Mouse (Mus musculus) stomach, postnatal 0 days (tissue): ENCODE data around the gene Cdcp1. TPM values are rescaled to one million over a fixed set of nuclear protein-coding genes. Genes with fewer than 3 reads are reported as not detected.

Source experiments
- ATAC-seq: fragments of 200-750 bp; cut with Nextera tagmentation; 2 replicates; pipeline ENCODE4 v1.8.0; 2017; ENCODE audit not compliant: low FRiP score, low TSS enrichment
- DNase-seq: peaks from one replicate; pipeline ENCODE4 v3.0.0-alpha.2; 2016; ENCODE audit warnings: low spot score
- H3K27ac ChIP-seq: fragments of 300-500 bp; sonication (generic); replicated peaks from 2 replicates; pipeline ENCODE4 v1.5.1; 2014; ENCODE audit warnings: mild to moderate bottlenecking, control low read depth
- H3K27me3 ChIP-seq: fragments of 300-500 bp; sonication (generic); 2 replicates; pipeline ENCODE4 v1.6.1; 2014; ENCODE audit warnings: low read length; ENCODE audit not compliant: control insufficient read depth, insufficient read depth
- H3K36me3 ChIP-seq: fragments of 300-500 bp; sonication (generic); 2 replicates; pipeline ENCODE4 v1.6.1; 2014; ENCODE audit warnings: low read length, mixed read lengths; ENCODE audit not compliant: control insufficient read depth, insufficient read depth
- H3K4me1 ChIP-seq: fragments of 300-500 bp; sonication (generic); replicated peaks from 2 replicates; pipeline ENCODE4 v1.6.1; 2014; ENCODE audit warnings: antibody characterized with exemption; ENCODE audit not compliant: control insufficient read depth, insufficient read depth
- H3K4me2 ChIP-seq: fragments of 300-500 bp; sonication (generic); replicated peaks from 2 replicates; pipeline ENCODE4 v1.6.1; 2014; ENCODE audit warnings: low read depth, mild to moderate bottlenecking, control low read depth, moderate library complexity
- H3K4me3 ChIP-seq: fragments of 300-500 bp; sonication (generic); 2 replicates; pipeline ENCODE4 v1.5.1; 2014; ENCODE audit warnings: low read depth, low read length, control low read depth
- H3K9ac ChIP-seq: fragments of 300-500 bp; sonication (generic); 2 replicates; pipeline ENCODE4 v1.6.1; 2014; ENCODE audit warnings: mild to moderate bottlenecking, low read length, control low read depth, mixed read lengths
- H3K9me3 ChIP-seq: fragments of 300-500 bp; sonication (generic); 2 replicates; pipeline ENCODE4 v1.6.1; 2016; ENCODE audit warnings: low read length; ENCODE audit not compliant: control insufficient read depth
- CTCF ChIP-seq: IDR thresholded peaks from 2 replicates; pipeline ENCODE4 v1.5.1; 2016; ENCODE audit warnings: antibody characterized with exemption, low read depth, mild to moderate bottlenecking, moderate library complexity
- EP300 ChIP-seq: optimal IDR thresholded peaks from 2 replicates; pipeline ENCODE3; 2016; ENCODE audit warnings: antibody characterized with exemption
- WGBS: fragments of 180-500 bp; shearing (Covaris S2); extraction: QIAGEN DNeasy Blood & Tissue Kit; methylation state at CpG from one replicate; pipeline ENCODE4 v1.1.7; 2014; 5-methylcytosine and 5-hydroxymethylcytosine counted together
- polyA plus RNA-seq: library from polyadenylated mRNA; unstranded; fragments of >200 nt; fragmentation: Nextera tagmentation; extraction: Ambion mirVana; gene quantifications from 2 replicates; pipeline ENCODE4 v1.2.1, GENCODE M21; 2015

Gene Cdcp1
- polyA plus RNA-seq, 1 experiment from 2014 or later: 7.4 TPM

- H3K36me3 ChIP-seq: no peaks in the 10 kb centered on the region; the same call in 1 of the 2 replicates
- H3K9me3 ChIP-seq: no peaks in the 10 kb centered on the region
- H3K27ac ChIP-seq: no peak overlapping the region
- ATAC-seq (no peak), DNase-seq (no peak)
- no peak overlapping the region for H3K4me3 ChIP-seq
- H3K4me2 ChIP-seq: no peak overlapping the region
- 55% methylated on average over 2 of the region's 2 CpGs for WGBS
- no peaks in the 10 kb centered on the region for H3K4me1 ChIP-seq
- no peaks in the 10 kb centered on the region for H3K27me3 ChIP-seq
- TF ChIP-seq CTCF (no peak), EP300 (no peak)
- H3K9ac ChIP-seq: no peak overlapping the region
Measured at GRCm38 (mm10) chr9:123185546-123185945, 30.3 kb downstream of the Cdcp1 start.

GRCm38 (mm10) chr9:123183226-123183625 is 32.6 kb downstream of the Cdcp1 start:
- no peak overlapping the region for H3K4me2 ChIP-seq
- no peaks in the 10 kb centered on the region for H3K27me3 ChIP-seq
- TF ChIP-seq EP300: no peak
- no peak for TF ChIP-seq CTCF
- H3K4me3 ChIP-seq: no peak overlapping the region
- ATAC-seq (0 out of 2 replicates have a peak, but pooled peaks have one; percentile 26), DNase-seq (no peak)
- H3K9ac ChIP-seq: no peak overlapping the region
- no peaks in the 10 kb centered on the region for H3K9me3 ChIP-seq
- no peaks in the 10 kb centered on the region for H3K4me1 ChIP-seq
- 65% methylated on average over 8 of the region's 8 CpGs for WGBS
- no peaks in the 10 kb centered on the region; the same call in 1 of the 2 replicates for H3K36me3 ChIP-seq
- no peak overlapping the region for H3K27ac ChIP-seq

GRCm38 (mm10) chr9:123180003-123180402 is 35.8 kb downstream of the Cdcp1 start:
- no peak for TF ChIP-seq EP300
- TF ChIP-seq CTCF: no peak

GRCm38 (mm10) chr9:123177380-123178048 is 38.3 kb downstream of the Cdcp1 start:
- TF ChIP-seq EP300 (no peak), CTCF (no peak)
- DNase-seq (no peak), ATAC-seq (peak; percentile 66; the same call in 1 of the 2 replicates)
- no peaks in the 10 kb centered on the region for H3K27me3 ChIP-seq
- H3K9me3 ChIP-seq: no peaks in the 10 kb centered on the region
- no peaks in the 10 kb centered on the region; the same call in none of the 2 replicates for H3K36me3 ChIP-seq
- no peak overlapping the region for H3K4me2 ChIP-seq
- no peak overlapping the region for H3K4me3 ChIP-seq
- no peak overlapping the region for H3K9ac ChIP-seq
- 0 out of 2 replicates have a peak overlapping the region, but pooled peaks have one; percentile 8 for H3K27ac ChIP-seq
- no peaks in the 10 kb centered on the region for H3K4me1 ChIP-seq
- WGBS: 69% methylated on average over 9 of the region's 9 CpGs

More at GRCm38 (mm10) chr9:123180003-123180402, 35.8 kb downstream of the Cdcp1 start:
- H3K9me3 ChIP-seq: no peaks in the 10 kb centered on the region
- 95% methylated on average over 6 of the region's 6 CpGs for WGBS
- no peaks in the 10 kb centered on the region for H3K27me3 ChIP-seq
- no peak overlapping the region for H3K9ac ChIP-seq
- H3K36me3 ChIP-seq: no peaks in the 10 kb centered on the region; the same call in 1 of the 2 replicates
- DNase-seq (no peak), ATAC-seq (no peak)
- H3K27ac ChIP-seq: no peak overlapping the region
- no peaks in the 10 kb centered on the region for H3K4me1 ChIP-seq
- H3K4me2 ChIP-seq: no peak overlapping the region
- no peak overlapping the region for H3K4me3 ChIP-seq

- no peak for TF ChIP-seq EP300
- TF ChIP-seq CTCF: no peak
- Histone ChIP-seq H3K9me3 (no peaks in the 10 kb centered on the region), H3K4me2 (no peak overlapping the region), H3K4me1 (no peaks in the 10 kb centered on the region), H3K9ac (no peak overlapping the region), H3K27me3 (no peaks in the 10 kb centered on the region), H3K27ac (0 out of 2 replicates have a peak overlapping the region, but pooled peaks have one; percentile 18), H3K36me3 (no peaks in the 10 kb centered on the region; the same call in 1 of the 2 replicates), H3K4me3 (no peak overlapping the region)
- WGBS: 88% methylated on average over 4 of the region's 4 CpGs
- DNase-seq (no peak), ATAC-seq (no peak)
Measured at GRCm38 (mm10) chr9:123174356-123174755, 41.5 kb downstream of the Cdcp1 start.

GRCm38 (mm10) chr9:123173760-123174159 is 42.1 kb downstream of the Cdcp1 start:
- Histone ChIP-seq H3K9me3 (no peaks in the 10 kb centered on the region), H3K4me1 (no peaks in the 10 kb centered on the region), H3K4me2 (no peak overlapping the region), H3K27ac (no peak overlapping the region), H3K4me3 (no peak overlapping the region), H3K27me3 (no peaks in the 10 kb centered on the region), H3K36me3 (no peaks in the 10 kb centered on the region; the same call in 1 of the 2 replicates), H3K9ac (no peak overlapping the region)
- 87% methylated on average over 6 of the region's 6 CpGs for WGBS
- no peak for TF ChIP-seq CTCF
- TF ChIP-seq EP300: no peak
- no peak for ATAC-seq
- DNase-seq: no peak
